Mouse (Mus musculus): ENCODE measurements at regions not wholly inside any gene's neighbourhood (a gene's known extent, or its start where the extent isn't known, plus 50 kb on each side); places are given as distances from the start of the nearest gene placed in this dataset.
"Not testable (repeated sequence)": the region's sequence is repeated elsewhere in the genome, so short reads cannot be mapped to it uniquely, and the experiment has no call there.

DNA sequence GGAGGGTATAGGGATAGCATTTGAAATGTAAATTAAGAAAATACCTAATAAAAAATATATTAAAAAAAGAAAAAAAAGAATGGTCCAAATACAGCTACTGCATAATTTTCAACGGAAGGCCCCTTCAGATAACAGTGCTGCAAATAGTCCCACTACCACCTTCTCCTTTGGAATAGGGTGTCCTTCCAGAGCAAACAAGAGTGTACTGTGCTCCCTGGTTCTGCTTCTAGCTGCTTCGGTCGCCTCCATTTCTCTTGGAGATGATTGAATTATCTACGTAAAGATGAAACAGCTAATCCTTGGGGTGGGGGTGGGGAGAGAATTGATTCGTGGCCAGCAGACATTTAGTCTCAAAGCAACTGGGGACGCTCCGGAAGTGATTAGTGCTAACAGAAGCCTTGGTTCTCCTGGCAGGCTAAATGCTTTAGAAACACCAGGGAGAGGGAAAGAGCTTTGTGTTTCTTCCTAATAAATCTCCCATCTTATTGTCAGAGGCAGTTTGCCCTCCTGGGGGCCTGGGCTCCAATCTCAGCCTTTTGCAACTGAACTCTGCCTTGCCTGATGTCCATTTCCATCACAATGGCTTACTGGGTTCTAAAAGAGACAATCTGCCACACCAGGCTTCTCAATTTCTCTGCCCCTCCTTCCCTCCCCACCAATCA is 184.5 kb upstream of the Tbl1xr1 start:
- DNase-seq, result peak; percentile 43

DNA sequence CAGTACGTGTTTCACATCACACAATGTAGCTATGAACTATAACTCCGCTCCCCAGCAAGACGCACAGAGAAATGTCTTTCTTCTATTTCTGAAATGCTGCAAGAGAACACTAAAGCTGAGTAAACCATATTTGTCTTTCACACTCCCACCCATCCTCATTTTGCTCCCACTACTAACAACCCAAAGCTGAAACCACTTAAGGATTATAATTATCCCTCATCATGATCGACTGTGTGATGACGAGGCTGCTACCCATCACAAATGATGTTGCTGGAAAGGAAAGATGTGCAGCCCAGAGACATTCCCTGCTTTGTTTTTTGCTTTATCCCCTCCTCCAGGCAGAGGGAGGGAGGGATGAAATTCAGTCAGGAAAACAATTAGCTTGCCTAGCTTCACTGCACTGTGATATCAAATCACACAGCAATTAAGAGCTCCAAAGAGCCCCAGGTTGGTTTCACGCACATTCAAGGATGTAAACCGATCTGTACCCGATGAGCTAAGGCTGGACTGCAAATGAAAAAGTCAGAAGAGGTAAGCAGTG is 183.5 kb upstream of the Tbl1xr1 start:
- DNase-seq, result peak; percentile 41

DNA sequence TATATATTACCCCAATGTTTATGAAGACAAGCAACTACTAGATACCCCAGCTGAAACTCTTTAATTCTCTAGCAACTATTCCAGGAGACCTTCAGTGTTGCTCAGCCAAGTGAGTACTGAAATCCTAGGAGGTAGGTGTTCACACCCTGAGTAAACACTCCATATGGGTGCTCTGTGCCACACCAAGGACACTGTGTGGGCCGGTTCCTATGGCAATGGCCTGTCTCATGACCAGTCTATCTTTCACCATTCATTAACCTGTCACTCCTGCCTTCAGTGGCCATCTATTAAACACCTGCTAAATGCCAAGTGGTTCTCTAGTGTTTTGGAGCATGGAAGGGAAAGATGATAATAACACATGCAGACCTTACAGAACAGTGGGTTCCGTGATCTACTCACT is 180.9 kb upstream of the Tbl1xr1 start:
- DNase-seq, result no peak

DNA sequence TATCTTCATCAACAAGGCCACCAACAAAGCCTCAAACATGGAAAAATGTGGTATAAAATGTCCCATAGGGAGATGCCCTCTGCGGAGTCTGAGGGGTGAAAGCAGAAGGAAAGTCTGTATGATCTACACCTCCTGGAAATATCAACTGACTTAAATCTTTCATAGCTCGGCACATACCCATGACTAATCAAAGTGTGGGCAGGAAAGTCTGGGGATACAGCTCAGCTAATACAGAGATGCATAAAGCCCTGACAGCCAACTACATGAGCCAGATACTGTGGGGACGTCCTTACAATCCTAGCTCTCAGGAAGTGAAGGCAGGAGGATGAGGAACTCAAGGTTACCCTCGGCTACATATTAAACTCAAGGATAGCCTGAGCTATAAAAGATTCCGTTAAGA is 178.2 kb upstream of the Tbl1xr1 start:
- no peak for DNase-seq

DNA sequence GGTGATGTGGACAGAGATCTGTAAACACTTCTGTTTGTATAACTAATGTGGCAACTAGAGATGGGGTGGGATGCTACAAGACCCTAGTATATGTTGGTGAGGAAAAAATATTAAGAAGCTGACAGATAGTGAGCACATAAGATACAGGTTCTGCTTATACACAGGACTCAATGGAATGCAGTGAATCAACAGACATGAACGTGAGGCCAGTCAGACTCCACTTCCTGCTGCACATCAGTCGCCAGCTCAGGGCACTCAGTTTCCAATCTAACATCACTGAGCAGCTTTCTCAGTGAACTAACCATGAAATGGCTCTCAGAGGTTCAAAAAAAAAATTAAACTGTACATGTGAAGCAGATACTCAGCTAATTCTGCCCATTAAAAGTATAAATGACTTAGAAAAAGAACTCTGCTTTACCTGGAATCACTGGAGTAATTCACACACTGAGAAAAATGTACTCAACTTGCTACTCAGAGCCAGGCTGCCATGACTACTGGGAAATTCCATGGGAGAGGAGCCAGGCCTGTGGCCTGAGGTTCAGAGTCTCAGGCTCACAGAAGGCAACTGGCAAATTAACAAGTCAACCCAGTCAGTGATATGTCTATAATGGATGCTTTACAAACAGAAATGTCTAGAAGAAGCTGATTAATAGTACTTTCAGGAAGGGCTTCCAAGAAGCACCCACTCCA is 170.9 kb upstream of the Tbl1xr1 start:
- DNase-seq, result no peak

DNA sequence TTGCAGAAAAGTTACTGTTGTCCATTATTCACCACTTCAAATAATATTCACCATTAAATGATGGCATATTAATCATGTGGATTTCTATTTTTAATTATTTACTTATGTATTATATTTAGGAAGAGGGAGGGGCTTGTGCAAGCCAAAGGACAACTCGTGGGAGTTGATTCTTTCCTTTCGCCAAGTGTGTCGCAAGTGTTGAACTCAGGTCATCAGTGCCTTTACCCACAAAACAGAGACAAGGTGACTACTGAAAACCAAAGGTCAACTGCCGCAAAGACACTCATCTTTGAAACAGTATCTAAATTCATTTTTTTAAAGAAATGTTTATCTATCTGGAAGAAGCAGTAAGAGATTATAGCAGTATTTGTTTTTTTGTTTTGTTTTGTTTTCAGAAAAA is 167.6 kb upstream of the Tbl1xr1 start:
- DNase-seq, result no peak

DNA sequence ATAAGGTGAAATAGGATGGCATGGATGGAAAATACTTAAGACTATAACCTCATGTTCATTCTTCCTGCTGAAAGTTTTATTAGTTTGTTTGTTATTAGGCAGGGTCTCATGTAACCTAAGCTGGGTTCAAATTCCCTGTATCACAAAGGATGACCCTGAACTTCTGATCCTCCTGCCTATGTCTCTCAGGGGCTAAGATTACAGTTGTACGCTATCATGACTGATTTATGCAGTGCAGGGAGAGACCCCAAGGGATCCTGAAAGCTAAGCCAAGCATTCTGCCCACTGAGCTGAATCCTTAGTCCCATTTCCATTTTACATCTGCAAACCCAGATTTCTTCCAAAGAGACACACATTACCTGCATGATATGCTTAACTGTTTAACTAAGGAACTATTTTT is 166.4 kb upstream of the Tbl1xr1 start:
- DNase-seq, result no peak

DNA sequence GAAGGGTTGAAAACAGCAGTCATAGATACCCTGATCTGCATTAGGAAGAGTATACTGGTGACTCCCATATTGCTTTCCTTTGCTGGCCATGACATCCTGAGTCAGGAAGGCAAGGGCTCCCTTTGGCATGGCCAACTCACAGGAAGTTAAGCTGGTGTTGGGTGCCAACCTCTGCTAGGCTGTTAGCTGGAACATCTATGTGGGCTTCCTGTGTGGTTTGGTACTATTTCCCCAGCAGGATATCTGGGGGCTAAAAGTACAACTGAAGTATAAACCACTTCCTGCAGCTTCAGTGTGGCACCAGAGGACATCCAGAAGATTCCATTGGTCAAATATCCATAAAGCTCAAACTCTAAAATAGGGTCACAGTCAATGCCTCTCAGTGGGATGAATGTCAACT is 165.4 kb upstream of the Tbl1xr1 start:
- DNase-seq, result no peak

DNA sequence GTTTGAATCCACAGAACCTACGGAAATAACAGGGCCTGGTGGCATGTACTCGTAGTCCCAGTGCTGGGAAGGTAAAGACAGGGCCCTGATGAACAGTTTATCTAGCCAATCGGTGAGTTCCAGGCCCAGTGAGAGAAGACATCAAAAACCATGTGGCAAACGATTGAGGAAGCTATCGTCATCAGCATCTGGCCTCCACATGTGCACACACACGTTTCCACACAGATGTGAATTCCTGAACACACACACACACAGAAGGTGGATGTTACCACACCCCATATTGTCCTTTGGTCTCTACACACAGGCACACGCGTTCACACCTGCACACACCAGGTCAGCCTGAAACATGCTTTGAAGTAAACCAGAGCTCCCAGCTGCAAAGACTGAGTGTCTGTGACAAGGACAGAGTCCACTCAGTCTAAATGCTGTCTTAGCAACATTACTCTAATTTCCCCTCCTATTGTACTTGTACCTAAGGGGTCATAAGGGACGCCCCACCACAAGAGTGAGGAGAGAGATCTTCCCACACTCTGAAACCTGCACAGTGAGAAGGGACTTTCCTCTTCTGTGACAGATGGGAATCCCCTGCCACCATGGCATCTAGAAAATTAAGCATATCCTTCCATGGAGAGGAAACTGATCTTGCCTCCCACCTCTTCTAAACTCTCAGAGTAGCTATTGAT is 159.1 kb upstream of the Tbl1xr1 start:
- no peak for DNase-seq

DNA sequence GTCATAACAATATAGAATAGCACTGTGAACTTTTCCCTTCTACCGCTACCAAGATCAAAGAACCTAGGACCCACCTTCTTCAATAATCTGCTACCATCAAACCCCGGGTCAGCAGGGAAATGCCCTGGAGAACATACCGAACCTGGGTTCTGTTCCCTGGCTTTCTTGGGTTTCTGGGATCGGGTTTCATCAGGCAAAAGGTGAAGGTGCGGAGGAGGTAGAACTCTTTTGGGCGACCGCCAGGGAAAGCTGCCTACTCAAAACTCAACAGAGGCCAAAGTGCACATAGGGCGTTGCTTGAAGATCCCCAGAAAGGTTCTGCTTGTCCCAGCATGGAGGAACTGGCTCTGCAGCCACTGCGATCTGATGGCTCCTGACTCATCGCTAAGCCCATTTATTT is 158.0 kb upstream of the Tbl1xr1 start:
- no peak for DNase-seq

DNA sequence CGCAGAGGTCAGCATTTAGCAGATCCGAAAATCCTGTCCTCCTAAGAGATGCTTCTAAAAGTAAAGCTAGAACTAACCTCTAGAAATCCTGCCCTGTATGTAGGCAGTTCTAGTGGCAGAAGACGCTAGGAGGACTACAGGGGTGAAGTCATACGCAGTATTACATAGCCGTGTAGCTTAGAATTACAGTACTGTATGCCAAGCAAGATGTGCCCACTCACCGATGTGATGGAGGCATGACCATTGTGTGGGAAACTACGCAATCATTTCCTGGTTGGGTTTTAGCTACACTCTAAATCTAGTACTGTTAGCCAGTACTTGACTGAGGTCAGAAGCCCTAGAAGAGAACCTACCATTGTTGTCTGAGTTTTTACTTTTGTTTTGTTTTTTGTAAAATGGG is 156.5 kb upstream of the Tbl1xr1 start:
- DNase-seq, result no peak

DNA sequence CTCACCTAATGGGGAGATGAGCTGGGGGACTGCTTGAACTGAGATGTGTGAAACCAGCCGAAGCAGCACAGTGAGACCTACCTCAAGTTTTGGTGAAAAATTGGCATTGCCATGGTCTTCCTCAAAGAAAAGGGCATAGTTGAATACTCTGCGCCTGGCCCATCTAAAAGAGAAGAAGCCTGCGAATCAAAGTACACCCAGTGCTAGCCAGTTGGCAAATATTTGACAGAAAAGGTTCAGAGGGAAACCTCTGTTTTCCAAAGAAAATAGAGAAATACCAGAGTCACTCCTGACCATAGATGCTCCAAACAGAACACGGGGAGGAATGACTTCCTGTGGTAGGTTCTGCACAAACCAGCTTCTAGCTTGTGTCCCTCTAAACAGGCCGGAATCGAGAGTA is 144.5 kb upstream of the Tbl1xr1 start:
- DNase-seq, result no peak

DNA sequence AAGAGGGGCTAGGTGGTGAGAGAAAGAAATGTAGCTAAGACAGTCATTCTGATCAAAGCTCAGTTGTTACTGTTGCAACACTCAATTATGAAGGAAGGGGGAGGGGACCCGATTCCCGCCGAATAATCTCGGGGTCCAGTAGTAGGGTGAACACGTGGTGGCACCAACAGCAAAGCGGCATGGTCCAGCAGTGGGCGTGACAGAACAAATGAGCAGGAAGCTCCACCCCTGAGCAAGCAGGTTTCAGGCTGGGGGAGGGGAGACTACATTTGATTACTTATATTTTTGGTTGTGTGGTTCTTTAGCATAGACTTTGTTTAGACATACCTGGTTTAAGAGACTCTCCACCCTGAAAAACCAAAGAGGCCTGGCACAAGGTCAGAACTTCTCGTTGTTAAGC is 143.8 kb upstream of the Tbl1xr1 start:
- DNase-seq, result not testable (repeated sequence)

DNA sequence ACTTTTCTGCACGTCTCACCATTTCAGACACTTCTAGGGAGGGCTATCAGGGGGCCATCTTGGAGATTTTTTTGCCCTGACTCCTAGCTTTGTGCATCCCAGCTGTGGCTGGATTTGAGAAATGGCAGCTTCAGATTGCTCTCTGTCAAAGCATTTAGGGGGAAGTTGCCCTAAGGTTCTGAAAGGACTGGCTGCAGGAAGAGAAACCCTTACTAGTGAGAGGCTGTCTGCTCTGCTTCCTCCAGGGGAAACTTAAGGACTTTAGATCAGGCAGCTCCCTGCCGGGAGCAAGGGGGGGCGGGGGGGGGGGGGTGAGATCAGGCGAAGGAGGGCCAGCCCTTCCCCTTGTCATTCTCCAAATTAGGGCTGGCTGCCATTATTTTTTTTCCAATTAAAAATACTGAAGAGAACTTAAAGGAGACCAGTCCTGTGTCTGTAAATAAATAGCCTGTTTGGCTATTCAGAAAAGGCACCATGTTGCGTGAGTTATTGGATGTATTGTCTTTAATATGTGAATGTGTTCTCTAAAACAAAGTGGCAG is 141.7 kb upstream of the Tbl1xr1 start:
- DNase-seq, result peak; percentile 71

DNA sequence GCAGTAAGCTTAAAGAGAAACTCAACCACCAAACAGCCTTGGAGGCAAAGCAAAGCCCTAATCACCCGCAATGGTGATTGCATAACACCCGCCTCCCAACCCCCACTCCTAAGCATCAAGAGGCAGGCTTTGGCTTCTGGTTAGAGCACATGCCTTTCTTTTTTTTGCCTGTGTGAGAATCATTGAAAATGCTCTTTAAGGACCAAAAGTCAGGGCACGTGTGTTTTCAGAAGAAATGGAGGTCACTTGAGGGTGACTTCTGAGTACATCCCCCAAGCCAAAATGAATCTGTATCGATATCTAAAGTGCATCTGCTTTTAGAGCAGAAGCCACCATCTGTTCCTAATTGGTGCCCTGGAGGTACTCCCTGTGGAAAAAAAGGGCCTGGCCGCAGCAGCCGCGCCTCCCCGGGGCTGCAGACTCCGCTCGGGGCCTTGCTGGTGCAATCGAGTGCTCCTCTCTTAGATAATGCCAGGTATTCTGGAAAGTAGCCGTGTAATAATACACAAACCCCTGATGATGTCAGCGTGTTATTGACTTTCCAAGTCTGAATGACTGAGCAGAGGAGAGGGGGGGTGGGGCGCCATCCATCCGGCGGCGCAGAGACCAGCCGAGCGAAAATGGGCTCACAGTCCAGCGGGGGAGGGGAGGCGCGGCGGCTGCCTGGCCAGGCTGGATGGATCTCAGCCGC is 140.7 kb upstream of the Tbl1xr1 start:
- DNase-seq, result peak; percentile 98

DNA sequence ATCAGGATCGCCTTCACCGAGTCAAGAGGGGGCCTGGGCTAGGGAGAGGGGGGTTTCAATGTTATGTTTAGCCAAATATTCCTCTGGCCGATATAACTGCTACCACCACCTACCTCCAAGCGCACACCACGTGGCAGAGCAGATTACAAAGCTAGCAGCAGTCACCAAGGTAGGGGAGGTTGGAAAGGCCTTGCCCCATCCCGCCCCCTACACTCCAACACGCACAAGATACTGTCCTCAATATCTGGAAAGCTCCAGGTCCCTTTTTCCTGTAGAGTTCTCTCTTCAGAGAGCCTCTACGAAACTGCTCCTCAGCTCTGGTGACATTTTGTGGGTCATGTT is 140.2 kb upstream of the Tbl1xr1 start:
- no peak for DNase-seq

DNA sequence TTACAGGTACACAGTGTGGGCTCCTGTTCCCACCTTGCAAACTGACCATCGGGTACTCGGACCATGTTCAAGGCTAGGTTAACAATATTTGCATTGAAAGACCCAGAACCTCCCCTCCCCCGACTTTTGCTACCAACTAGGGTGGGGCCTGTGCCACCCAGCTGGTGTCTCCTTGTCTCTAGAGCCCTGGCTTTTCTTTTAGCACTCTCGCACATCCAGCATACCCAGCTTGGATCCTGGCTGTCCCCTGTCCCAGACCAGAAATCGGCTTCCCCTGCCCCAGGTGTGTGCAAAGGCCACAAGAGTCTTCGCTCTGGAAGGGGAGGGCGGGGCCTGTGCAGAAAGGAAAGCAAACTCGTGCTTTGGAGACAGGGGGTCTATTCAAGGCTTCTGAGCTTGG is 139.8 kb upstream of the Tbl1xr1 start:
- no peak for DNase-seq

DNA sequence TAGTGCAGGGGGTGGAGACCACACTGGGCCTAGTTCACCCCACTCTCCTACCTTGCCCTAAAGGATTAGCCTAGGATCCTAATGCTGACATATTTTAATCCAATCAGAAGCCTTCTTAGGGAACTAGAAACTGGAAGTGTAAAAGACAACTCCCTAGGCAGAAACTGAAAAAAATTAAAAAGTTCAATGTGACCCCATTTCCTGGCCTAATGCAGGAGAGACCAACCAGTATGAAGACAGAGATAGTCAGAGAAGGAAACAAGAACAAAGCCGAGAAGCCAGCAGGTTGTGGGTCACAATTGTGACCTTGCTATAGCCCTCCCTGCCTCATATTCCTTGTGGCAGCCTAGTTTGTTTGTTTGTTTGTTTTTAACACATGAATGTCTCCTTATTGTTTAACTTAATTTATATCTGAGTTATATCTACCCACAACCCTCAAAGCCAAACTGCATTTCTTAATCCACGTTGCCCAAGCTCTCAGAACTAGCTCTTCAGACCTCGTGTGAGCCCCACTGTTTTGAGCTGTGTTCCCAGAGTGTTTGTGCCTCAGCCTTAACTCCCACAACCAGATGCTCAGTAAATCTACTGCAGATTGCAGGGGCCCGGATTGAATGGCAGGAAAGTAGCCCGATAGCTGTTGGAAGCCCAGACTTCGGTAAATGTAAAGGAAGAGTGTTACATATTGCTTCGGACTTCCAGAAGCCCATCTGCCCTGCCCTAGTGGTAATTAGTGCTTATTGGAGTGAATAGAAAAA is 139.0 kb upstream of the Tbl1xr1 start:
- peak; percentile 8 for DNase-seq

DNA sequence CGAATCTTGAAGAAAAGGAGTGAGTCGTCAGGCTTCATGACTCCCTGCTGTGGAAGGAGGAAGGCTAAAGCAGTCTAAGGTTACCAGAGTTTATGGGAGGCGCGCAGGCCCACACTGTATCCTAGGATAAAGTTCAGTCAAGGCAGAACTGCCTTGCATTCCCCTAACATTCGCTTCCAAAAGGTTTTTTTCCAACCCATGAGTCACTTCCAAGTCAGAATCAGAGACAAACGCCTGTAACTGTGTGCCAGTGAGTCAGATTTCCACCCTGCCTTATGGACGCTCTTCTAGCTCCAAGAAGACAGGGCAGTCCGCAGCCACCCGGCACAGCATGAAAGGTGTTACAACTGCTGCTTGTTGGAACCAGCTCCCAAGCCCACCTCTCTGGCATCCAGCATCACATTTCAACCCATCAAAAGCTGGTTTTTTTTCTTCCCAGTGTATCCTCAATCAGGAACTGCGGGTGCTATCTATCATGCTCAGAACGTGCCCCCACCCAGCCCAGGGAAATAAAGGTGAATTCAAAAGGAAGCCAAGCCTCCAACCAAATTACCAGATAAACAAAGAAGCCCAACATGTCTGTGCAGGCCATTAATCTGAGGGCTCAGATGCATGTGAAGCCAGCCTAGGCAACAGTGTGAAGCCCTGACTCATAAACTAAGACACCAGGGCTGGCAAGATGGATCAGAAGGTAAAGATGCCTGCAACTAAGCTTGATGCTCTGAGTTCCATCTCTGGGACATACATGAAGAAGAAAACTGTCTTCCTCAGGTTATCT is 138.2 kb upstream of the Tbl1xr1 start:
- DNase-seq, result no peak

DNA sequence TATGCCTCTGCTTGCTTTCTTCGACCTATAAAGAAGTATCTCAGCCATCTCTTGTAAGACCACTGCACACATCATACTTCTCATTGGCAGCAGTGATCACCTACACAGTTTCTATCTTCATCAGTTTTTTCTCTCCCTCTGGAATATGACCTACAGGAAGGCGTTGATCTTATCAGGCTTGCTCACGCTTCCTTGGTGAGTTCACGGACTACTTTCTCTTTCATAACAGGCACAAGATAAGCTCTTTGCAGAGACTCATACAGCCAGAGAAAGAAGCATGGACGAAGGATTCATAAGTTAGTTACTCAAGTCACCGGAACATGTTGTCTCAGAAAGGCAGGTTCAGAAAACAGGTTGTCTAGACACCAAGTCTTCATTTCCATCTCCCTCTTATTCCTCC is 136.7 kb upstream of the Tbl1xr1 start:
- no peak for DNase-seq

DNA sequence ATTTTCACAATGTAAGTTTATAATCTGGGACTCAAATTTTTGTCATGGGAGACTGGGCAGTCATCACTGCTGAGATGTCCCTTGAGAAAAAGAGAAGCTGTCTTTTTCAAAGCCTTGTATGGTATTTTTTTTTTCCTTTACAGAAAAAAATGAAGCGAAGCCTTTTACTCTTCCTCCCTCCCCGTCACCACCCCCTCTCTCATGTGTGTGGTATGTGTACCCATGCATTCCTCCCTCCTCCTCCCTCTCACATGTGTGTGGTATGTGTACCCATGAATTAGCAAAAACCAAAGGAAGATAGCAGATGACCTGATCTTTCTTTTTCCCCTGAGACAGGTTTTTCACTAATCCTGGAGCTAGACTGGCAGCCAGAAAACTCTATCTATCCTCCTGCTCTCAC is 134.9 kb upstream of the Tbl1xr1 start:
- no peak for DNase-seq

DNA sequence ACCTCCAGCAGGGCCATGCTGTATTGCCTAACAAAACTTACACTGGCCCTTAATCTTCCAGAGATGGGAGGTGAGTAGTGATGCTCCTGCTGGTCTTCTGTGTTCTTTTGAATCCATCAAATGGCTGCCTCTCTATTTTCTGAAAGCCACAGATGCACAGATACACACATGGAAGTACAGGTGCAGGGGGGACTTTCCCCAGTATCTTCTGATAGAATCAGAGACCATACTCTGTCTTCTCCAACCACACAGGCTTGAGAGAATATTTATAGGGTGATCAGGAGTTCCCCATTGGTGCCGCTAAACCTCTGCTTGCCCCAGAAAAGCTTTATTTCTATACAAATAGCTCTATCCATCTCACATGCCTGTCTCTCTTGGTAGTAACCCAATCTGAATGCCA is 133.5 kb upstream of the Tbl1xr1 start:
- no peak for DNase-seq

Data from retina, postnatal 1 day (tissue).